Mouse (Mus musculus): Measurements from ENCODE around the gene Gm7271.

DNA sequence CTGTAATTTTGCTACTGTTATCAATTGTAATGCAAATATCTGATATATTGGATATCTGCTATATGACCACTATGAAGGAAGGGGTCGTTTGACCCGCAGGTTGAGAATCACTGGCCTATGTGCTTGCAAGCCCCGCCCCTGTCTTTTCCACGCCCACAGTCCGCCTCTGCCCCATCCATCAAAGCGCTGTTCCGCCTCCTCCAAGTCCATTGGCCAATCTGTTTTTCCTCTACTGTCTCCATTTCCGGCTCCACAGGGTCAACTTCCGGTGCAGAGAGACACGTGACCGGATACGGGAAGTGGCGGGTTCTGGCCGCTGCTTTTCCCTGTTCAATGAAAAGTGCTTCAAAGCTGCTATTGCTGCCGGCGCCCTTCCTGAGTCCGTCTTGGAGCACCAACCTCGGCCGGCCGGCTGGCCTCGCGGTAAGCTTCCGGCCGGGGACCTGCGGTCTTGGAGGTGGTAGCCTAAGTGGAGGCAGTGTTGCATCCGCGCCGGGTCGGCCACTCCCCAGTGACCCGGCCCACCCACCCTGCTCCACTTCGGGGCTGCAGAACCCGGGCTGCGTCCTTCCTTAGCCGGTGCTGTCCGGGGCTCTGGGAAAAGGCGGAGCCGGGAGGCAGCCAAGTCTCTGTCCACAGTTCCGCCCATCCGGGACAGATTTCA is 45.3 kb downstream of the Gm7271 start, which contains the start of gene Exoc1:
- no peak for TF ChIP-seq POLR2A (IDR thresholded peaks at IDR 0.05; ENCODE audit: extremely low read depth, insufficient read depth, low read length)
- TF ChIP-seq CTCF (IDR thresholded peaks at IDR 0.05; ENCODE audit: low read depth, low read length) = no peak
